8 mouse cellular contexts compared by ENCODE assay signal in genomic region chr11:48798984-48799920, GRCm38 (mm10). TPM values are rescaled to one million over a fixed set of nuclear protein-coding genes. Genes with fewer than 3 reads are reported as not detected.
DNase-seq lines count a peak whose midpoint lies in the region; ATAC-seq and TF ChIP-seq lines count a peak whose summit lies in the region.

No protein-coding gene starts in this region.

- H3K27ac ChIP-seq in limb, embryonic 14.5 days (replicated peaks; ENCODE audit: low read depth, low read length) = peak overlapping the region; percentile 97
- H3K27ac ChIP-seq in stomach, embryonic 15.5 days = peak overlapping the region; percentile 99

- H3K9me3 ChIP-seq in limb, embryonic 14.5 days (ENCODE audit: control insufficient read depth, low read length) = no peaks in the 10 kb centered on the region
- H3K9me3 ChIP-seq in stomach, embryonic 15.5 days = no peaks in the 10 kb centered on the region

- DNase-seq in gastrocnemius, postnatal 14 days = peak; percentile 19
- no peak for DNase-seq in gastrocnemius, adult 8-10 months (ENCODE audit: low spot score in 2 of 2)
- DNase-seq in 416B (ENCODE audit: low read depth) = peak; percentile 43
- no peak for DNase-seq in limb, embryonic 14.5 days (ENCODE audit: low spot score)
- DNase-seq in frontal cortex, postnatal 36 days (ENCODE audit: low spot score in 2 of 2) = no peak
- DNase-seq in cerebellum, postnatal 36 days = no peak

- peaks cover 13% of the 10 kb centered on the region for H3K4me1 ChIP-seq in limb, embryonic 14.5 days (ENCODE audit: control insufficient read depth, insufficient read depth, low read length)
- peaks cover 33% of the 10 kb centered on the region for H3K4me1 ChIP-seq in stomach, embryonic 15.5 days

- H3K36me3 ChIP-seq in limb, embryonic 14.5 days (ENCODE audit: control insufficient read depth, insufficient read depth, low read length) = peaks cover 32% of the 10 kb centered on the region
- H3K36me3 ChIP-seq in stomach, embryonic 15.5 days = peaks cover 28% of the 10 kb centered on the region

- TF ChIP-seq POLR2A in limb, embryonic 14.5 days (IDR thresholded peaks at IDR 0.05; ENCODE audit: borderline replicate concordance, extremely low read depth, insufficient read depth, insufficient read length) = no peak

- peak; percentile 27 for ATAC-seq in erythroblast, adult 5-6 weeks (replicated peaks; ENCODE audit: low FRiP score, poor library complexity, severe bottlenecking)
- peak; percentile 29 for ATAC-seq in limb, embryonic 14.5 days (ENCODE audit: low FRiP score, low read depth)
- ATAC-seq in stomach, embryonic 15.5 days (ENCODE audit: insufficient read depth, low FRiP score, low read depth) = no peak

- H3K9ac ChIP-seq in limb, embryonic 14.5 days (ENCODE audit: low read depth, low read length, severe bottlenecking) = peak overlapping the region; percentile 87
- peak overlapping the region; percentile 39 for H3K9ac ChIP-seq in stomach, embryonic 15.5 days

- peak overlapping the region; percentile 73 for H3K4me3 ChIP-seq in limb, embryonic 14.5 days (replicated peaks; ENCODE audit: low read length)
- H3K4me3 ChIP-seq in stomach, embryonic 15.5 days (replicated peaks) = peak overlapping the region; percentile 82

- peak overlapping the region; percentile 89 for H3K4me2 ChIP-seq in limb, embryonic 14.5 days (replicated peaks; ENCODE audit: low read depth, low read length, severe bottlenecking)
- peak overlapping the region; percentile 69 for H3K4me2 ChIP-seq in stomach, embryonic 15.5 days

- intact Hi-C loops in gastrocnemius, postnatal 14 days (cut with DNase I; ENCODE audit: low total_unique reads) = no loop called here

- 8% methylated on average over 18 of the region's 18 CpGs for WGBS in limb, embryonic 14.5 days
- 8% methylated on average over 18 of the region's 18 CpGs for WGBS in stomach, embryonic 15.5 days

- no peaks in the 10 kb centered on the region for H3K27me3 ChIP-seq in limb, embryonic 14.5 days (ENCODE audit: control insufficient read depth, insufficient read depth, low read length)
- no peaks in the 10 kb centered on the region for H3K27me3 ChIP-seq in stomach, embryonic 15.5 days (replicated peaks)

RNA-seq across cellular contexts. Expression of gene Rack1, which starts 0.9 kb away (rescaled TPM):
- 100 to 1,000 TPM; 392 to 429 TPM for total RNA-seq in gastrocnemius, postnatal 14 days (2021)
- total RNA-seq in gastrocnemius, adult 8-10 months (2022) = 100 to 1,000 TPM; 411 to 495 (median 459) TPM
- 613 and 630 TPM in 2 replicates for total RNA-seq in erythroblast, adult 5-6 weeks (2015; ENCODE audit: low replicate concordance)
- 242 and 301 TPM in 2 replicates for total RNA-seq in erythroblast, adult 5-6 weeks (2017; ENCODE audit: low replicate concordance)
- polyA plus RNA-seq in limb, embryonic 14.5 days (2012; rRNA removed) = 2,038 and 2,666 TPM in 2 replicates
- 939 and 995 TPM in 2 replicates for polyA plus RNA-seq in limb, embryonic 14.5 days (2014; fragmentation: Nextera tagmentation; extraction: Ambion mirVana)
- 732 and 736 TPM in 2 replicates for polyA plus RNA-seq in stomach, embryonic 15.5 days (2015; fragmentation: Nextera tagmentation; extraction: Ambion mirVana)

RNA-seq across cellular contexts. Expression of gene Trim41, which starts 17.9 kb away (rescaled TPM):
- 10 to 100 TPM; 16.3 to 21.0 TPM for total RNA-seq in gastrocnemius, postnatal 14 days (2021)
- total RNA-seq in gastrocnemius, adult 8-10 months (2022) = 10 to 100 TPM; 13.7 to 25.0 (median 20.8) TPM
- 3.3 and 12.7 TPM in 2 replicates for total RNA-seq in erythroblast, adult 5-6 weeks (2015; ENCODE audit: low replicate concordance)
- 17.6 and 19.5 TPM in 2 replicates for total RNA-seq in erythroblast, adult 5-6 weeks (2017; ENCODE audit: low replicate concordance)
- 51.5 and 52.4 TPM in 2 replicates for polyA plus RNA-seq in limb, embryonic 14.5 days (2012; rRNA removed)
- polyA plus RNA-seq in limb, embryonic 14.5 days (2014; fragmentation: Nextera tagmentation; extraction: Ambion mirVana) = 5.5 and 7.0 TPM in 2 replicates
- 5.0 and 6.7 TPM in 2 replicates for polyA plus RNA-seq in stomach, embryonic 15.5 days (2015; fragmentation: Nextera tagmentation; extraction: Ambion mirVana)

RNA-seq across cellular contexts. Expression of gene Trim7, which starts 26.7 kb away (rescaled TPM):
- total RNA-seq in gastrocnemius, postnatal 14 days (2021) = 100 to 1,000 TPM in 1 of 2 experiments, 10 to 100 TPM in 1; 93.7 to 106 TPM
- total RNA-seq in gastrocnemius, adult 8-10 months (2022) = 10 to 100 TPM; 25.5 to 30.8 (median 29.7) TPM
- total RNA-seq in erythroblast, adult 5-6 weeks (2015; ENCODE audit: low replicate concordance) = not detected in 2 replicates
- total RNA-seq in erythroblast, adult 5-6 weeks (2017; ENCODE audit: low replicate concordance) = 0.42 TPM in 1 of 2 replicates, not detected in the other
- polyA plus RNA-seq in limb, embryonic 14.5 days (2012; rRNA removed) = 2.6 and 2.9 TPM in 2 replicates
- polyA plus RNA-seq in limb, embryonic 14.5 days (2014; fragmentation: Nextera tagmentation; extraction: Ambion mirVana) = 1.2 and 2.0 TPM in 2 replicates
- 2.3 and 2.5 TPM in 2 replicates for polyA plus RNA-seq in stomach, embryonic 15.5 days (2015; fragmentation: Nextera tagmentation; extraction: Ambion mirVana)

RNA-seq across cellular contexts. Expression of gene Gm12184, which starts 27.2 kb away (rescaled TPM):
- 1 to 10 TPM; 2.7 to 3.0 TPM for total RNA-seq in gastrocnemius, postnatal 14 days (2021)
- 1 to 10 TPM; 1.4 to 3.1 (median 1.8) TPM for total RNA-seq in gastrocnemius, adult 8-10 months (2022)
- 3.1 TPM in 1 of 2 replicates, not detected in the other for total RNA-seq in erythroblast, adult 5-6 weeks (2015; ENCODE audit: low replicate concordance)
- total RNA-seq in erythroblast, adult 5-6 weeks (2017; ENCODE audit: low replicate concordance) = 0.68 and 5.3 TPM in 2 replicates
- polyA plus RNA-seq in limb, embryonic 14.5 days (2012; rRNA removed) = 42.1 and 55.1 TPM in 2 replicates
- polyA plus RNA-seq in limb, embryonic 14.5 days (2014; fragmentation: Nextera tagmentation; extraction: Ambion mirVana) = 7.9 and 14.8 TPM in 2 replicates
- polyA plus RNA-seq in stomach, embryonic 15.5 days (2015; fragmentation: Nextera tagmentation; extraction: Ambion mirVana) = 10.3 and 16.4 TPM in 2 replicates

Comparison
In these comparisons a context has a peak if more than half of its experiments do, and no peak if none do; other contexts are left out.
1. DNase-seq: peak in gastrocnemius, postnatal 14 days (single experiment) and 416B (single experiment); none in gastrocnemius, adult 8-10 months (0 of 2), limb, embryonic 14.5 days (single experiment), frontal cortex, postnatal 36 days (0 of 2) and cerebellum, postnatal 36 days (0 of 2).
2. RNA of gene Trim7, which starts 26.7 kb away (total RNA-seq): 93.7 to 106 TPM in gastrocnemius, postnatal 14 days and 25.5 to 30.8 TPM in gastrocnemius, adult 8-10 months; 0.42 TPM in erythroblast, adult 5-6 weeks; every median in the first group is over 10 times any median in the second.